Mouse (Mus musculus) 3134 (cell line): ENCODE measurements around the gene Sez6.

Experiments used
- DNase-seq: peaks from one replicate; pipeline ENCODE4 v3.0.0-alpha.2; 2011; ENCODE audit warnings: low spot score; ENCODE audit not compliant: insufficient read length; ENCODE audit errors: extremely low read depth

Gene Sez6

GRCm38 (mm10) chr11:77904707-77905106 is 25.9 kb upstream of the Sez6 start:
- no peak for DNase-seq

GRCm38 (mm10) chr11:77906097-77906687 is 24.4 kb upstream of the Sez6 start:
- no peak for DNase-seq

GRCm38 (mm10) chr11:77906747-77907174 is 23.8 kb upstream of the Sez6 start:
- no peak for DNase-seq

- no peak for DNase-seq
These were observed 22.1 kb upstream of the Sez6 start for GRCm38 (mm10) chr11:77908468-77908867.

- no peak for DNase-seq
These were observed 21.2 kb upstream of the Sez6 start for GRCm38 (mm10) chr11:77909376-77909775.

- DNase-seq = no peak
These were observed 20.8 kb upstream of the Sez6 start for GRCm38 (mm10) chr11:77909776-77910175.

- DNase-seq = no peak
These were observed 17.1 kb upstream of the Sez6 start for GRCm38 (mm10) chr11:77913505-77913904.

GRCm38 (mm10) chr11:77914598-77915260 is 15.9 kb upstream of the Sez6 start:
- no peak for DNase-seq

- no peak for DNase-seq
These were observed 13.9 kb upstream of the Sez6 start for GRCm38 (mm10) chr11:77916741-77917140.

GRCm38 (mm10) chr11:77917166-77917565 is 13.4 kb upstream of the Sez6 start:
- no peak for DNase-seq

- no peak for DNase-seq
These were observed 7.3 kb upstream of the Sez6 start for GRCm38 (mm10) chr11:77923285-77923684.

- DNase-seq = no peak
These were observed 4.6 kb upstream of the Sez6 start for GRCm38 (mm10) chr11:77925836-77926657.

- no peak for DNase-seq
These were observed 3.9 kb upstream of the Sez6 start for GRCm38 (mm10) chr11:77926666-77927065.

GRCm38 (mm10) chr11:77927837-77928236 is 2.8 kb upstream of the Sez6 start:
- peak; percentile 79 for DNase-seq

GRCm38 (mm10) chr11:77931541-77932433 is 1.2 kb downstream of the Sez6 start:
- DNase-seq = no peak

GRCm38 (mm10) chr11:77932576-77932975 is 2.0 kb downstream of the Sez6 start:
- DNase-seq = no peak

- peak; percentile 29 for DNase-seq
These were observed 3.5 kb downstream of the Sez6 start for GRCm38 (mm10) chr11:77934111-77934521.

GRCm38 (mm10) chr11:77934568-77935311 is 4.1 kb downstream of the Sez6 start:
- DNase-seq = no peak

GRCm38 (mm10) chr11:77936846-77937245 is 6.2 kb downstream of the Sez6 start:
- no peak for DNase-seq
